Mouse (Mus musculus): ENCODE data around the gene Prr14l. TPM values are rescaled to one million over a fixed set of nuclear protein-coding genes. Genes with fewer than 3 reads are reported as not detected.

Gene Prr14l
- total and polyA plus RNA-seq, 3 experiments = 37.0 to 135 (median 39.9) TPM

GRCm38 (mm10) chr5:32869389-32870024 lies 15.5 kb upstream of the Prr14l start:
- peak; percentile 60 for DNase-seq (ENCODE audit: low read depth, low spot score)
- no peak overlapping the region for H3K4me3 ChIP-seq (ENCODE audit: control insufficient read depth in 1 of 2, insufficient read depth in 1 of 2, low read depth in 2 of 2, low read length in 2 of 2)
- H3K36me3 ChIP-seq (ENCODE audit: control insufficient read depth in 1 of 2, insufficient read depth in 2 of 2, low read length in 2 of 2) = peaks cover 0 to 4% of the 10 kb centered on the region in 2 experiments; a peak in 3 of 4 replicates

DNA sequence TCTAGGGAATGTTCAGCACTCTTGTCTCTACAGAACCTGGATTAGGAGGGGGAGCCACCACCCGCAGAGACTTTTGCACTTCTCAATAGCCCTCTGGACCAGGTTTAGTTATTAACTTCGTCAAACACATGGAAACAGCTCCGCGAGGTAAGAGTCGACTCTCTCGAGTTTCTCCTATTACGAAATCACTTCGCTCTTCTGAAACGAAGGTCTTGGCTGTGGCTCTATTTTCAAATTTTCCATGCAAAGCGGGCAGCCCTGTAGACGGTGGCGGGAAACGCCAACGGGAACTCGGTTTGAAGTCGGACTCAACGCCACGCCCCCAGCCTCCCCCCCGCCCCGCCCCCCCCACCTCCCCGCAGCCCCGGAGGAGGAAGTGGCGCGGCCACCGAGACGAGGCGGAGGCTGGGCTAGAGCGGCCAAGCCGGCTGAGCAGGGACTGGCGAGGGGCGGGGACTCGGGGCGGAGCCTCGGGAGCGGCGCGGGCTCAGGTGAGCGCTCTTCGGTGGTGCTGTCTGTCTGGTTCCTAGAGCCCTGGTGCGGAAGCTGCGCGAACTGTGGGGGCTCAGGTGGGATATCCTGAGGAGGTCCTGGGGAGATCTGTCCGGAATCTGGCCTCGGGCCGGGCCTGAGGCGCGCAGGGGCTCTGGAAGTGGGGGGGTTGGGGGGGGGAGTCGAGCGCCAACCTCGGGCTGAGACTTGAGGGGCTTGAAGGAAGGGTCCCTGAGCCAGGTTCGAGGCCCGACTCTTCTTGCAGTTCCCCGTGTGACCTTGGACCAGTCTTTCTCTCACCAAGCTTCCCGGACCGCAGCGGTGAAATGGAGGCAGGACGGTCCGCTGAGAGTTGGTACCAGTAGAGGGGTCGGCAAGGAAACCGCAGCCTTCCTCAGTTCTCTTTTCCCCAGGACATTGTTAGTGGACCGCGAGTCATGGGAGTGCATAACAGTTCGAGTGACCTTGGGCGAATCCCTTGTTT lies 9.5 kb upstream of the Prr14l start, which contains the start of gene Depdc5:
TSS of gene Depdc5 (plus strand) at position 449 of the 976 bp plus-strand sequence.
- Histone ChIP-seq H3K36me3 (ENCODE audit: control insufficient read depth in 1 of 2, insufficient read depth in 2 of 2, low read length in 2 of 2) (peaks cover 0 to 15% of the 10 kb centered on the region in 2 experiments; a peak in 3 of 4 replicates), H3K4me1 (ENCODE audit: control insufficient read depth in 1 of 2, insufficient read depth in 2 of 2, low read length in 2 of 2) (peaks cover 6 to 9% of the 10 kb centered on the region in 2 experiments; a peak in 2 of 4 replicates), H3K27ac (ENCODE audit: control insufficient read depth, low read depth, low read length) (peak within 1 kb of the TSS; percentile 94), H3K27me3 (ENCODE audit: control insufficient read depth in 1 of 2, insufficient read depth in 2 of 2, low read length in 2 of 2) (no peaks in the 10 kb centered on the region), H3K4me3 (ENCODE audit: control insufficient read depth in 1 of 2, insufficient read depth in 1 of 2, low read depth in 2 of 2, low read length in 2 of 2) (peak within 1 kb of the TSS; percentile 73 to 84), H3K9me3 (replicated peaks; ENCODE audit: insufficient read depth, low read length) (no peaks in the 10 kb centered on the region), H3K9ac (ENCODE audit: control insufficient read depth, low read depth, low read length, poor library complexity, severe bottlenecking) (peak within 1 kb of the TSS; percentile 94), H3K79me2 (ENCODE audit: control insufficient read depth, insufficient read depth, low read length, poor library complexity) (peaks cover 4% of the 10 kb centered on the region; the same call in 1 of the 2 replicates)
- DNase-seq (ENCODE audit: low read depth, low spot score) = peak; percentile 97
- TF ChIP-seq USF2 (IDR thresholded peaks at IDR 0.05; ENCODE audit: borderline replicate concordance in 1 of 2, insufficient read depth in 1 of 2, low read depth in 1 of 2, low read length in 2 of 2) = no peak
- TF ChIP-seq ZKSCAN1 (IDR thresholded peaks at IDR 0.05; ENCODE audit: low read depth, low read length) = no peak
- peak; percentile 72 for TF ChIP-seq TCF12 (IDR thresholded peaks at IDR 0.05; ENCODE audit: low read depth, low read length)
- no peak; the same call in 1 of the 2 replicates for TF ChIP-seq KAT2A (conservative IDR thresholded peaks at IDR 0.05; ENCODE audit: low read depth, low read length)
- peak; percentile 85 for TF ChIP-seq HCFC1 (IDR thresholded peaks at IDR 0.05; ENCODE audit: low read depth, low read length)
- TF ChIP-seq BHLHE40 (IDR thresholded peaks at IDR 0.05; ENCODE audit: borderline replicate concordance, low read depth, low read length) = no peak
- TF ChIP-seq POLR2AphosphoS5 (IDR thresholded peaks at IDR 0.05; ENCODE audit: borderline replicate concordance, low read depth, low read length) = no peak
- TF ChIP-seq NRF1 (IDR thresholded peaks at IDR 0.05; ENCODE audit: insufficient read depth, low read depth, low read length, poor library complexity, severe bottlenecking) = peak; percentile 42; the same call in 1 of the 2 replicates
- no peak for TF ChIP-seq ZC3H11A (IDR thresholded peaks at IDR 0.05; ENCODE audit: low read depth, low read length)
- no peak for TF ChIP-seq MEF2A (IDR thresholded peaks at IDR 0.05; ENCODE audit: extremely low read depth, insufficient replicate concordance, low read depth, low read length, poor library complexity, severe bottlenecking)
- peak in 1 of 2 experiments; percentile 19; a peak in 1 of 4 replicates for TF ChIP-seq EP300 (IDR thresholded peaks at IDR 0.05; ENCODE audit: low read depth in 1 of 2, low read length in 2 of 2)
- peak; percentile 86 for TF ChIP-seq NELFE (IDR thresholded peaks at IDR 0.05; ENCODE audit: low read depth, low read length)
- TF ChIP-seq CHD2 (IDR thresholded peaks at IDR 0.05; ENCODE audit: low read length) = no peak
- no peak for TF ChIP-seq UBTF (IDR thresholded peaks at IDR 0.05; ENCODE audit: borderline replicate concordance, insufficient read depth, low read depth, low read length)
- peak; percentile 93 for TF ChIP-seq ZMIZ1 (IDR thresholded peaks at IDR 0.05; ENCODE audit: low read depth, low read length)
- TF ChIP-seq POLR2A (IDR thresholded peaks at IDR 0.05; ENCODE audit: control insufficient read depth in 1 of 2, insufficient read depth in 1 of 2, low read depth in 1 of 2, low read length in 2 of 2, poor library complexity in 1 of 2) = peak; percentile 93
- peak; percentile 95; the same call in 1 of the 2 replicates for TF ChIP-seq MAZ (IDR thresholded peaks at IDR 0.05; ENCODE audit: low read depth, low read length)
- peak; percentile 49; the same call in 1 of the 2 replicates for TF ChIP-seq ETS1 (IDR thresholded peaks at IDR 0.05; ENCODE audit: low read depth, low read length)
- TF ChIP-seq GATA1 (IDR thresholded peaks at IDR 0.05; ENCODE audit: low read depth, low read length) = no peak
- no peak for TF ChIP-seq CTCF (IDR thresholded peaks at IDR 0.05 in 2 of 3, conservative IDR thresholded peaks at IDR 0.05 in 1 of 3; ENCODE audit: control insufficient read depth in 1 of 3, insufficient read depth in 1 of 3, low read depth in 2 of 3, low read length in 3 of 3, poor library complexity in 1 of 3, severe bottlenecking in 1 of 3)
- peak; percentile 4; the same call in 1 of the 2 replicates for TF ChIP-seq USF1 (IDR thresholded peaks at IDR 0.05; ENCODE audit: low read depth, low read length)
- TF ChIP-seq TBP (IDR thresholded peaks at IDR 0.05; ENCODE audit: low read depth, low read length) = peak; percentile 38; the same call in 1 of the 2 replicates
- TF ChIP-seq POLR2AphosphoS2 (IDR thresholded peaks at IDR 0.05; ENCODE audit: low read length) = peak; percentile 92
- peak; percentile 44 for TF ChIP-seq MAX (IDR thresholded peaks at IDR 0.05; ENCODE audit: low read length)

More at GRCm38 (mm10) chr5:32869389-32870024, 15.5 kb upstream of the Prr14l start:
- no peaks in the 10 kb centered on the region for H3K27me3 ChIP-seq (ENCODE audit: control insufficient read depth in 1 of 2, insufficient read depth in 2 of 2, low read length in 2 of 2)
- no peak for TF ChIP-seq MXI1 (IDR thresholded peaks at IDR 0.05; ENCODE audit: low read depth, low read length)
- no peak for TF ChIP-seq RAD21 (IDR thresholded peaks at IDR 0.05; ENCODE audit: low read depth, low read length)
- TF ChIP-seq MYC (IDR thresholded peaks at IDR 0.05; ENCODE audit: low read depth, low read length) = no peak
- no peak for TF ChIP-seq TCF12 (IDR thresholded peaks at IDR 0.05; ENCODE audit: low read depth, low read length)
- TF ChIP-seq UBTF (IDR thresholded peaks at IDR 0.05; ENCODE audit: borderline replicate concordance, insufficient read depth, low read depth, low read length) = no peak
- TF ChIP-seq ELF1 (IDR thresholded peaks at IDR 0.05; ENCODE audit: low read depth, low read length) = 0 out of 2 replicates have a peak, but pooled peaks have one; percentile 7
- no peaks in the 10 kb centered on the region for H3K9me3 ChIP-seq (replicated peaks; ENCODE audit: insufficient read depth, low read length)
- H3K79me2 ChIP-seq (ENCODE audit: control insufficient read depth, insufficient read depth, low read length, poor library complexity) = no peaks in the 10 kb centered on the region
- H3K4me1 ChIP-seq (ENCODE audit: control insufficient read depth in 1 of 2, insufficient read depth in 2 of 2, low read length in 2 of 2) = peaks cover 2 to 3% of the 10 kb centered on the region in 2 experiments; a peak in 2 of 4 replicates
- no peak overlapping the region for H3K27ac ChIP-seq (ENCODE audit: control insufficient read depth, low read depth, low read length)
- no peak overlapping the region for H3K9ac ChIP-seq (ENCODE audit: control insufficient read depth, low read depth, low read length, poor library complexity, severe bottlenecking)
